Mouse (Mus musculus): ENCODE measurements around the gene Mettl21a.

DNA sequence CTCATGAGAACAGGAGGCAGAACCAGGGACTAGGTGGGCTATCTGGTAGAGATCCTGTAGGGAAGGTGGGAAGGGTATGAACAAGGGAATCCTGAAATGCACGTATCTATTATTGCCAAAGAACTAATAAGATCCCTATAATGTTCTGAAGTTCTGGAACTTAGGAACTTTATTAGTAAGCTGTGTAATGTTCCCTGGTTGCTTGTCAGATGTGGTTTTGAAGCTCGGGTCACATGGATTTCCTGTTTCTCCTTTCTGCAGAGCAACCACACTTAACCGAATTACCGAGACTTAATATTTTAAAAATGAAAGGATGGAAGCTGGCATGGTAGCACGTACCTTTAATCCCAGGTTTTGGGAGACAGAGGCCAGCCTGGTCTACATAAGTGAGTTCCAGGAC lies 13.7 kb downstream of the Mettl21a start:
- TF ChIP-seq POLR2A (IDR thresholded peaks at IDR 0.05; ENCODE audit: borderline replicate concordance, control insufficient read depth, low read depth, low read length) (no peak), CTCF (IDR thresholded peaks at IDR 0.05; ENCODE audit: control insufficient read depth, insufficient read depth, low read length) (no peak)

Measured in bone marrow, adult 2 months (tissue).